Mouse (Mus musculus): ENCODE results near the gene Wipf1. TPM values are rescaled to one million over a fixed set of nuclear protein-coding genes. Genes with fewer than 3 reads are reported as not detected.

The Wipf1 gene
- polyA plus RNA-seq, 1 experiment from 2014 or later: 3.4 TPM

GRCm38 (mm10) chr2:73427293-73427692 is 102.2 kb downstream of the Wipf1 start:
- peak; percentile 23 for DNase-seq
- ATAC-seq (ENCODE audit: low read depth): peak; percentile 59; the same call in 1 of the 2 replicates
- H3K9ac ChIP-seq: no peak overlapping the region
- peaks cover 6% of the 10 kb centered on the region for H3K4me1 ChIP-seq (replicated peaks)
- no peak overlapping the region for H3K4me3 ChIP-seq (replicated peaks)
- peaks cover 6% of the 10 kb centered on the region for H3K36me3 ChIP-seq
- 20% methylated on average over 1 of the region's 1 CpGs for WGBS (ENCODE audit: insufficient replicate concordance)
- H3K27me3 ChIP-seq: no peaks in the 10 kb centered on the region
- H3K4me2 ChIP-seq: no peak overlapping the region
- no peaks in the 10 kb centered on the region for H3K9me3 ChIP-seq (replicated peaks)
- H3K27ac ChIP-seq: no peak overlapping the region

GRCm38 (mm10) chr2:73425822-73426221 is 103.7 kb downstream of the Wipf1 start:
- H3K9ac ChIP-seq: no peak overlapping the region
- H3K27me3 ChIP-seq: no peaks in the 10 kb centered on the region
- no peak overlapping the region for H3K4me3 ChIP-seq (replicated peaks)
- H3K4me2 ChIP-seq: no peak overlapping the region
- no peak for DNase-seq
- no peaks in the 10 kb centered on the region for H3K9me3 ChIP-seq (replicated peaks)
- no peaks in the 10 kb centered on the region for H3K4me1 ChIP-seq (replicated peaks)
- ATAC-seq (ENCODE audit: low read depth): no peak
- H3K36me3 ChIP-seq: no peaks in the 10 kb centered on the region
- H3K27ac ChIP-seq: no peak overlapping the region
- 73% methylated on average over 14 of the region's 14 CpGs for WGBS (ENCODE audit: insufficient replicate concordance)

- no peaks in the 10 kb centered on the region for H3K9me3 ChIP-seq (replicated peaks)
- 0 out of 2 replicates have a peak, but pooled peaks cover 4% of the 10 kb centered on the region for H3K27me3 ChIP-seq
- ATAC-seq (ENCODE audit: low read depth) (no peak), DNase-seq (no peak)
- H3K36me3 ChIP-seq: no peaks in the 10 kb centered on the region
- no peaks in the 10 kb centered on the region for H3K4me1 ChIP-seq (replicated peaks)
- no peak overlapping the region for H3K4me2 ChIP-seq
- H3K9ac ChIP-seq: no peak overlapping the region
- H3K27ac ChIP-seq: no peak overlapping the region
- WGBS (ENCODE audit: insufficient replicate concordance): 63% methylated on average over 7 of the region's 7 CpGs
- no peak overlapping the region for H3K4me3 ChIP-seq (replicated peaks)
Measured at GRCm38 (mm10) chr2:73419730-73420129, 109.8 kb downstream of the Wipf1 start.

- Histone ChIP-seq H3K9ac (no peak overlapping the region), H3K9me3 (replicated peaks) (no peaks in the 10 kb centered on the region), H3K4me2 (no peak overlapping the region), H3K27ac (no peak overlapping the region), H3K4me1 (replicated peaks) (no peaks in the 10 kb centered on the region), H3K4me3 (replicated peaks) (no peak overlapping the region), H3K36me3 (no peaks in the 10 kb centered on the region), H3K27me3 (0 out of 2 replicates have a peak, but pooled peaks cover 4% of the 10 kb centered on the region)
- no peak for ATAC-seq (ENCODE audit: low read depth)
- DNase-seq: peak; percentile 16
- WGBS (ENCODE audit: insufficient replicate concordance): 28% methylated on average over 4 of the region's 4 CpGs
Measured at GRCm38 (mm10) chr2:73419285-73419684, 110.2 kb downstream of the Wipf1 start.

GRCm38 (mm10) chr2:73415892-73416291 is 113.6 kb downstream of the Wipf1 start:
- H3K4me3 ChIP-seq (replicated peaks): no peak overlapping the region
- no peaks in the 10 kb centered on the region for H3K36me3 ChIP-seq
- no peak overlapping the region for H3K4me2 ChIP-seq
- H3K4me1 ChIP-seq (replicated peaks): no peaks in the 10 kb centered on the region
- no peak for ATAC-seq (ENCODE audit: low read depth)
- H3K9me3 ChIP-seq (replicated peaks): no peaks in the 10 kb centered on the region
- 42% methylated on average over 5 of the region's 5 CpGs for WGBS (ENCODE audit: insufficient replicate concordance)
- no peak for DNase-seq
- no peak overlapping the region for H3K9ac ChIP-seq
- no peak overlapping the region for H3K27ac ChIP-seq
- 0 out of 2 replicates have a peak, but pooled peaks cover 4% of the 10 kb centered on the region for H3K27me3 ChIP-seq

- H3K4me1 ChIP-seq (replicated peaks): no peaks in the 10 kb centered on the region
- 78% methylated on average over 8 of the region's 8 CpGs for WGBS (ENCODE audit: insufficient replicate concordance)
- ATAC-seq (ENCODE audit: low read depth): no peak
- no peak overlapping the region for H3K4me3 ChIP-seq (replicated peaks)
- H3K27ac ChIP-seq: no peak overlapping the region
- H3K4me2 ChIP-seq: no peak overlapping the region
- no peak overlapping the region for H3K9ac ChIP-seq
- no peaks in the 10 kb centered on the region for H3K27me3 ChIP-seq
- no peaks in the 10 kb centered on the region for H3K36me3 ChIP-seq
- no peak for DNase-seq
- H3K9me3 ChIP-seq (replicated peaks): no peaks in the 10 kb centered on the region
Measured at GRCm38 (mm10) chr2:73410076-73410475, 119.5 kb downstream of the Wipf1 start.

GRCm38 (mm10) chr2:73407662-73408061 is 121.9 kb downstream of the Wipf1 start:
- Histone ChIP-seq H3K27me3 (no peaks in the 10 kb centered on the region), H3K4me3 (replicated peaks) (no peak overlapping the region), H3K36me3 (no peaks in the 10 kb centered on the region), H3K4me2 (no peak overlapping the region), H3K4me1 (replicated peaks) (no peaks in the 10 kb centered on the region), H3K9ac (no peak overlapping the region), H3K9me3 (replicated peaks) (no peaks in the 10 kb centered on the region), H3K27ac (no peak overlapping the region)
- ATAC-seq (ENCODE audit: low read depth): no peak
- no peak for DNase-seq
- WGBS (ENCODE audit: insufficient replicate concordance): 44% methylated on average over 4 of the region's 4 CpGs

GRCm38 (mm10) chr2:73406336-73406915 is 123.1 kb downstream of the Wipf1 start:
- Histone ChIP-seq H3K27ac (no peak overlapping the region), H3K4me3 (replicated peaks) (no peak overlapping the region), H3K9ac (no peak overlapping the region), H3K27me3 (no peaks in the 10 kb centered on the region), H3K4me2 (no peak overlapping the region), H3K4me1 (replicated peaks) (no peaks in the 10 kb centered on the region), H3K36me3 (no peaks in the 10 kb centered on the region), H3K9me3 (replicated peaks) (no peaks in the 10 kb centered on the region)
- WGBS (ENCODE audit: insufficient replicate concordance): 73% methylated on average over 9 of the region's 9 CpGs
- ATAC-seq (ENCODE audit: low read depth): no peak
- DNase-seq: no peak

- DNase-seq (no peak), ATAC-seq (ENCODE audit: low read depth) (no peak)
- Histone ChIP-seq H3K4me1 (replicated peaks) (no peaks in the 10 kb centered on the region), H3K4me2 (no peak overlapping the region), H3K27ac (no peak overlapping the region), H3K27me3 (no peaks in the 10 kb centered on the region), H3K9ac (no peak overlapping the region), H3K9me3 (replicated peaks) (no peaks in the 10 kb centered on the region), H3K36me3 (no peaks in the 10 kb centered on the region), H3K4me3 (replicated peaks) (no peak overlapping the region)
- 61% methylated on average over 7 of the region's 7 CpGs for WGBS (ENCODE audit: insufficient replicate concordance)
Measured at GRCm38 (mm10) chr2:73404980-73405379, 124.6 kb downstream of the Wipf1 start.

GRCm38 (mm10) chr2:73404442-73404841 is 125.1 kb downstream of the Wipf1 start:
- Histone ChIP-seq H3K9ac (no peak overlapping the region), H3K9me3 (replicated peaks) (no peaks in the 10 kb centered on the region), H3K27ac (no peak overlapping the region), H3K27me3 (no peaks in the 10 kb centered on the region), H3K4me1 (replicated peaks) (no peaks in the 10 kb centered on the region), H3K4me2 (no peak overlapping the region), H3K4me3 (replicated peaks) (no peak overlapping the region), H3K36me3 (no peaks in the 10 kb centered on the region)
- ATAC-seq (ENCODE audit: low read depth): no peak
- DNase-seq: no peak
- 73% methylated on average over 9 of the region's 9 CpGs for WGBS (ENCODE audit: insufficient replicate concordance)

GRCm38 (mm10) chr2:73403385-73404013 is 126.0 kb downstream of the Wipf1 start:
- Histone ChIP-seq H3K27ac (no peak overlapping the region), H3K4me3 (replicated peaks) (no peak overlapping the region), H3K4me2 (no peak overlapping the region), H3K9ac (no peak overlapping the region), H3K36me3 (no peaks in the 10 kb centered on the region), H3K4me1 (replicated peaks) (no peaks in the 10 kb centered on the region), H3K27me3 (no peaks in the 10 kb centered on the region), H3K9me3 (replicated peaks) (no peaks in the 10 kb centered on the region)
- DNase-seq: no peak
- ATAC-seq (ENCODE audit: low read depth): no peak
- WGBS (ENCODE audit: insufficient replicate concordance): 66% methylated on average over 15 of the region's 15 CpGs

GRCm38 (mm10) chr2:73401689-73402088 is 127.8 kb downstream of the Wipf1 start:
- H3K4me3 ChIP-seq (replicated peaks): no peak overlapping the region
- 46% methylated on average over 1 of the region's 1 CpGs for WGBS (ENCODE audit: insufficient replicate concordance)
- no peaks in the 10 kb centered on the region for H3K9me3 ChIP-seq (replicated peaks)
- no peak for ATAC-seq (ENCODE audit: low read depth)
- H3K36me3 ChIP-seq: no peaks in the 10 kb centered on the region
- no peak overlapping the region for H3K9ac ChIP-seq
- H3K4me1 ChIP-seq (replicated peaks): no peaks in the 10 kb centered on the region
- no peak for DNase-seq
- no peaks in the 10 kb centered on the region for H3K27me3 ChIP-seq
- no peak overlapping the region for H3K27ac ChIP-seq
- H3K4me2 ChIP-seq: no peak overlapping the region
